Mouse (Mus musculus) E14TG2a.4 (cell line): ENCODE results near the gene Far2.
"Not testable (repeated sequence)": the region's sequence is repeated elsewhere in the genome, so short reads cannot be mapped to it uniquely, and the experiment has no call there.

Source experiments
- CTCF ChIP-seq: conservative IDR thresholded peaks from 2 replicates; pipeline ENCODE4 v1.5.1; 2014; ENCODE audit warnings: low read length
- NANOG ChIP-seq: IDR thresholded peaks from 2 replicates; pipeline ENCODE4 v1.6.1; 2014; ENCODE audit warnings: borderline replicate concordance, low read length, mixed read lengths

GRCm38 (mm10) chr6:148126851-148127250 lies 79.8 kb downstream of the Far2 start:
- TF ChIP-seq CTCF, NANOG: not testable (repeated sequence)
